Mouse (Mus musculus) left cerebral cortex, adult 11 months (tissue): ENCODE measurements around the gene Slc51a.
"Not testable (repeated sequence)": the region's sequence is repeated elsewhere in the genome, so short reads cannot be mapped to it uniquely, and the experiment has no call there.

Experiments
- DNase-seq: peaks from one replicate; pipeline ENCODE4 v3.0.0; 2022; ENCODE audit warnings: low spot score

Slc51a gene

DNA sequence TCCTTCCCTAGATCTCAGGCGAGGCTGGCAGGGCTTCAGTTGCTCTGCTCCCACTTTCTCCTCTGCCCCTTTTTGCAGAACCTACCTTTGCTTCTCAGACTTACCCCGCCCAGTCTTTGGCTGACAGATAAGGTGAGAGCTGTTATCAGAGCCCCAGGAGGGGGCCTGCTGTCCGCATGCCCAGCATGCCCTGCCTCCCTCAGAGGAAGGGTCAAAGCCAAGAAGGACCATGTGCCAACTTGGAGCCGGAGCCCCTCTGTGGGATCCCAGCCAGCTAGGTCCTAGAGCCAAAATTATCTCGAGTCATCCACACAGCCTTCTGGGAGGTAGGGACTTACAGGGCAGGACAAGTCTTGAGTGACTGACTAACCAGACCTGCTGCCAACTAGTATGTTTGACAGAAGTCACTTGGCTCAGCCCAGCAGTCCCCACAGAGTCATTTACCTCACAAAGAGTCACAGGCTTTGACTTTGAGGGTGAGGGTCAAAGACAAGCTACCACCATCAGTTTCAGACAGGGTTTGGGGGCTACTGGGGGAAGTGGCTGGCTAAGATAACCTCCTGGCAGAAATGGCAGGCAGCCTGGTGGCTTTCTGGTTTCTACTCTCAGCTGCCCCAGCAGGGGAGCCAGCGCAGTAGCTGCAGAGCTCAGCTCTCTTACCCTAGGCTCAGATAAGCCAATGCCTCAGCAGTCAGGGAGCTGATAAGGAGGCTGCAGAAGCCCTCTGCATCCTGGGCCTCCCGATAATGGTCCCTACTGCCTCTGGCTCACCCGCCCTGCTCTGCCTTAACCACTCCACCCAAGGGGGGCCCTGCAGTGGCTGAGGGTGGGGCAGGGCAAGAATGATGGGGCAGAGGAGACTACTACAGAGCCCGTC is 21.6 kb upstream of the Slc51a start:
- no peak for DNase-seq

- DNase-seq, result no peak
These were observed 20.9 kb upstream of the Slc51a start for GRCm38 (mm10) chr16:32508506-32509065.

DNA sequence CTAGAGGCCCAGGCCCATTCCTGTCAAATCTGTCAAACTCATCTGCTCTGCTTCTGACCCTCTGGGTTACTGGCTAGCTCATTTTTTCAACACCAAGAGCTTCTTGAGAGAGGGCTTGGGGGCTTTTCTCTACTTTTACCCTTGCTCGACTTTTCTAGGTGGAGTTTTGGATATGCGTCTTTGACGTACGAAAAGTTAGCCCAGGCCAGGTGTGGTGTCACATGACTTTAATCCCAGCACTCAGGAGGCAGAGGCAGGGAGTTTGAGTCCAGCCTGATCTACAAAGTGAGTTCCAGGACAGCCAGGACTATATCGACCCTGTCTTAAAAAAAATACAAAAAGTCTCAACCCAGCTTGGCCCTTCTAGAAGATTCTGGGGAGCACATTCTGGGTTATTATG is 20.4 kb upstream of the Slc51a start:
- DNase-seq, result no peak

DNA sequence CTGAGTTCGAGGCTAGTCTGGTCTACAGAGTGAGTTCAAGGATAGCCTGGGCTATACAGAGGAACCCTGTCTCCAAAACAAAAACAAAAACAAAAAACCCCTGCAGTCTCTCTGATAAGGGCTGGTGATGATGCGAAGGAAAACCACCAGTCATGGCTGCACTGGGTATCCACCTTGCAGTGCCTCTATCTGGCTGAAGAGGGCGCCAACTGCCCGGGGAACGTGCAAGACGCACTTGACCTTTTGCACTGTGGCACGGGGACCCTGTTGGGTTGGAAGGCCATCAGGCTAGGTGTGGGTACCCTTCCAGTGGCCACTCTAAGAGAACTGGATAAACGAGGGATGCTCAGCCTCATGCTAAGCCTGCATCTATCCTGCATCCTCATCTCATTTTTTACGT is 19.7 kb upstream of the Slc51a start:
- DNase-seq, result no peak

DNA sequence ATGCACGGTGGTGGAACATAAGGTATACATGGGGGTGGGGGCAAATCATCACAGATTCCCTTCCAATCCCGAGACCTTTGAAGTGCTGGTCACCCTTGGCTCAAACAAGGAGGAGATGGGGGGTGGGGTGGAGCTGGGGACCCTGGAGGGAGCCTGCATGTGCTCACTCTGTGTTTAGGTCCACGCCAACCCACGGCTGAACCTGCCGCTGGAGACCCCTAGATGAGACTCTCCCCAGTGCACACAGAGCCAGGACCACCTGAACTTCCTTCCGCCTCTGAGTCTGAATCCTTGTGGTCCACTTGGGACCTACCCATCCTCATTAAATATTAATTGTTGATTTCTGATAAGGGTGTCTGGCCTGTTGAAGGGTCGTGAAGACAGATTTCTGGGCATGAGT is 19.2 kb upstream of the Slc51a start:
- DNase-seq, result no peak

GRCm38 (mm10) chr16:32506298-32506697 is 18.6 kb upstream of the Slc51a start:
- no peak for DNase-seq

DNA sequence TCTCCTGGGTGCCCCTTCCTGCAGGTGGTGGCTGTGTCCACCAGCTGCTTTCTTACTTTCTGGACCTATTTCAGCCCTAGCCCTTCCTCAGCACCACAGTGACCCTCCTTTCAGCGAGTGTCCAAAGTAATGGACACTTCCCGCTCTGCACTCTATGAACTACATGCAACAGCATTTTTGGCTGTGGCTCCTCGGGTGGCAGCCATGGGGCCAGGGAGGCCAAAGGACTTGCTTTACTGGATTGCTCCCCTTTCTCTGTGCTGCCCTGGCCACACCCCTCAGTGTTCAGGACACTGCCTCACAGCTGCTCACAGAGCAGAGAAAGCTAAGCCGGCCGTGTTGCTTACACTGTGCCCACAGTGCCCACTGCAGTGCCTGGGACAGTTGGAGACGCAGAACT is 16.0 kb upstream of the Slc51a start:
- no peak for DNase-seq

DNA sequence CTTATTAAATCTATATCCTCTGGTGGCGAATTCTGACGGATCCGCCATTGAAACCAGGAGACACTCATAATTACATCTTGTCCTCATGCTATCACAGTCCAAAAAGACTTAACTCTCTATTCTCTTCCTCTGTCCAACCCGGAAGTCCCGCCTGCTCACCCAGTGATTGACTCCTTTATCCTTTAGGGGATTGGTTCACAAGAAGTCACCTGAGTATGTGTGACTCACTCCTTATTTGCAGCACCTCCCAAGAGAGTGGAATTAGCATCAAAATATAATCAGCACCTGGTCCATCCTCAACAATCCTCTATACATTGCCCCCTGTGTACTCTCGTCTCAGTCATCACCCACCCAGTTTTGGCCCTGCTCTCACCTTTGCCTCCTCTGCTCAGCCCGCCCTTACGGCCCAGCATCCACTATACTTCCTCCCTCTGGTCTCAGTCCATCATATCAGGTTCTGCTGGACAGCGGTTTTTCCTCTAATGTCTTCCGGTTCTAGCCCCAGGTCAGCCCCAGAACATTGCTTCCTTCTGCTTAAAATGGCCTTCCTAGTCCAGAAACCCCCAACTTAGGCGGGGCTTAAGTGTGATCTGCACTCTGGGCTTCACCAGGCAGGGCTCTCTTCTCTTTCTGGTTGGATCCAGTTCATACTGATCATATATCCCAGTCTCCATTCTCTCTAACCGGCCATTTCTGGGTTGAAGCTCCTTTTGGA is 15.1 kb upstream of the Slc51a start:
- no peak for DNase-seq

GRCm38 (mm10) chr16:32501459-32501858 is 13.8 kb upstream of the Slc51a start:
- no peak for DNase-seq

- DNase-seq, result peak; percentile 79
These were observed 11.9 kb upstream of the Slc51a start for GRCm38 (mm10) chr16:32499430-32500037.

DNA sequence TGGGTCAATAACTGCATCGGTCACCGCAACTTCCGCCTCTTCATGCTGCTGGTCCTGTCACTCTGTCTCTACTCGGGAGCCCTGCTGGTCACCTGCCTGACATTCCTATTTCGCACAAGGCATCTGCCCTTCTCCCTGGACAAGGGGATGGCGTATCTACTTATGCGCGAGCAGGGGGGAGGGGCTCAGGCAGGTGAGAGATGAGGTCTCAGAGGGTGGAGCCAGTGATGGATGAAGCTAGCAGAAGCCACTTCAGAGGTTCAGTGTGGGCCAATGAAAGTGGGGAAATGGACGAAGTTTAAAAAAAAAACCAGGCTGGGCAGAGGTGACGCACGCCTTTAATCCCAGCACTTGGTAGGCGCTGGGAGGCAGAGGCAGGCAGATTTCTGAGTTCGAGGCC is 11.3 kb upstream of the Slc51a start:
- no peak for DNase-seq

- DNase-seq, result no peak
These were observed 8.3 kb upstream of the Slc51a start, which contains the start of gene Zdhhc19 for GRCm38 (mm10) chr16:32495965-32496364. Gene Zdhhc19, plus strand, starts transcription at chr16:32496265.

GRCm38 (mm10) chr16:32494371-32494770 is 6.7 kb upstream of the Slc51a start:
- not testable (repeated sequence) for DNase-seq

- DNase-seq, result no peak
These were observed 1.3 kb upstream of the Slc51a start for GRCm38 (mm10) chr16:32488939-32489338.

DNA sequence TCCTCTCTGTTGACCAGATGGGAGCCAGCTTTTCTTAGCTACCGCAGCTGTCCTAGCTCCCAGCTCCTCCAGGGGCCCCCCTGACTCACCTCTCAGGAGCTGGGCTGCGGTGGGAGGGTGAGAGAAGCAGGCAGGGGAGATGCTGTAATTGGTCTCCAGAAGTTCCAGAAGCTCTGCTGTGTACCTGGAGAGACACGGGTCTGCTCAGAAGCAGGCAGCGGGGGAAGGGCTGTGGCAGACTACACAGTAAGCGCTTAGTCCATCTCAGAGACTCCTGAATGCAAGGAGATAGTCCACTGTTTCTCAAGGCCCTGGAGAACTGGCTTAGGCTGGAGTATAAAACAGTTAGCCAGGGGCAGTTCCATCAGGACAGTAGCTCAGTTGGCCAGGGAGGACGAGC is 1.6 kb downstream of the Slc51a start:
- no peak for DNase-seq

DNA sequence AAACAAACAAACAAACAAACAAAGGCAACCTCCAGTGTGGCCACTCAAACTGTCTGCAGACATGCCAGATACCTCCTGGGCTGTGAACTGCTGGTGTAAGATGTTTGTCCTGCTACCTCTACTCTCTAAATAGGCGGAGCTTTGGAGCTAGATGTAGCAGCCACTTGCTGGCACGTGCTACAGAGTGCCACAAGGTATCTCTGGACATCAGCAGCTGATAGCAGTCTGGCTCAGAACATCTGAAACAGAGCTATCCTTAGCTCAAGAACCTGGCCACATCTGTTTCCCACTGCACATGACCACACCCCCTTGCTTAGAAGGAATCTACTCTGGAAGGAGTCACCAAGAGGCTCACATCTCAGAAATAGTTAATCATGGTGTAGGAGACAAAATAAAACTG is 2.5 kb downstream of the Slc51a start:
- DNase-seq, result no peak

DNA sequence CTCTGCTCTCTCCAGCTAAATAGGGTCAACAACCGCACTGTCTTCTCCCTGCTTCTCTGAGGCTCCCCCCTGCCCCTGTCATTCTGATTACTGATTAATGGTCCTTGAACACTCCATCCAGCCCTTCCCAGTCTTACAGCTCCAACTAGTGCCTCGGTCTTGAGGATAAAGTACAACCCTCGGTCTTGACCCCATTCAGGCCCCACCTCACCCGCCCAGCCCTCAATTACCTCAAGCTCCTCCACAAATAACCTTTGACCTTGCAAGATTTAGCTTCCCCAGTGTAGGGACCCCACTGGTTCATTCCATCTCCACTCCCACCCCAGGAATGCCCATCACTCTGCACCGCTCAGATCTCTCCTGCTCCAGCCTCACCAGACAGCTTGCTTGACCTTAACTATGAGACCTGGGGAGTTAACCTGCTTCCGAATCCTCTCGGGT is 3.2 kb downstream of the Slc51a start:
- no peak for DNase-seq

- DNase-seq, result no peak
These were observed 8.3 kb downstream of the Slc51a start for GRCm38 (mm10) chr16:32479415-32479814.

- DNase-seq, result no peak
These were observed 10.4 kb downstream of the Slc51a start for GRCm38 (mm10) chr16:32477315-32477714.

DNA sequence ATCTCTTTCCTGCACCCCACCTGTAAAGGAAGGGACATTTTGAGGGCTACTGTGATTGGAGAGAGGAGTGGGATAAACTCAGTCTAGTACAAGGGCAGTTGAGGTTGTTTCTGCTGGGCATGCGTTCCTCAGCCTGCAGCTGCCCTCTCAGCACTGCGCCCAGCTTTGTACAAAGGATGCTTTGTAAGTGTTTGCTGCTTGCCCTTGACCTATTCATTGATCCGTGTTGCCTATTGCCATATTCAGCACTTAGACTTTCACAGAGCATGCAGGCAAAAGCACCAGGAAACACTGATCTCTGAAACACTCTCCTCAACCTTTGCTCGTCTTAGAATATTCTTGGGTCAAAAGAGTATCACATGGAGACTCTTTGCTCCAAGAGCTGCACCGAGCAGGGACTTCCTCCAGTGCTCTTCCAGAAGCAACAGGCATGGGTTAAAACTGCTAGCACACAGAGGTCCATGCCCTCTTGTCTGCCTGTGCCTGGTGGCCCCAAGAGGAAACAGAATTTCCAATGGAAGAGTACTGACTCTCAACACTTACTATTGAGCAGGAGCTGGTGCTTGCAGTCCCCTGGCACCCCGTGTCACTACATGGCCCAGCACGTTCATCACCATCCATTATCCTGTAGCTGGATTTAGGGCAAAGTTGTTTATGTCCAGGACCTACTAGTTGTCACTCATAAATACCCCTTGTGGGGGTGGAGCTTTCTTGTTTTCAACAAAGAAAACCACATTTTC is 15.2 kb downstream of the Slc51a start:
- no peak for DNase-seq

DNA sequence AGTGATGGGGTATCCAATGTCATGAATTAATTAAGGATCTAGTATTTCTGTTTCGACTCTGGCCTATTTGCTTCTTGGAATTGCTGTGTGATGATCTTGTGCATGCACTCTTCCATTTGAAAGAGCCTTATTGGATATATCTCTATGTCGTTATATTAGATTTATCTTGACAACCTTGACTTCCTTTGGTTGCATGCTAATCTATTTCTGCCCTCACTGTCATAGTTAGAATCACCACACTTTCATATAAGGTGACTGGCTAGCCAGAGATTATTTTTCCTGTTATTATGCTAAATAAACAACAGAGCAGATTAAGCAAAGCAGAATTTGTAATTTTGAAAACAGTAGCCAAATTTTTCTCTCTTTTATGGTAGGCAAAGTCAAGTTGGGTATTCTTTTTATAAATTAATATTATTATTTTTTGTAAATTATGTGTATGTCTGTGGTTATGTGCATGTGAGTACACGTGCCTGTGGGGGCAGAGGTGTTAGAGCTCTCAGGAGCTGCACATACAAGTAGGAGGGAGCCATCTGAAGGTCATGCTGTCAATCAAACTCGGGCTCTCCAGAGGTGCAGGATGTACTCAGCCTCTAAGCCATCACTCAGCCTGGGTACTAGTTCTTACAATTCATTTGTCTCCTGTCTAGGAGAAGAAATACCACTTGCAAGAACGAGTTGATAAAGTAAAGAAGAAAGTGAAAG is 18.1 kb downstream of the Slc51a start:
- DNase-seq, result no peak
